ENCODE assay signal across 8 mouse cellular contexts in genomic region chr2:126707438-126707779, GRCm38 (mm10). TPM values are rescaled to one million over a fixed set of nuclear protein-coding genes. Genes with fewer than 3 reads are reported as not detected.
DNase-seq lines count a peak whose midpoint lies in the region; ATAC-seq and TF ChIP-seq lines count a peak whose summit lies in the region.

No protein-coding gene starts in this region.

- H3K27ac ChIP-seq in kidney, postnatal 0 days, result peak overlapping the region; percentile 86
- 0 out of 2 replicates have a peak overlapping the region, but pooled peaks have one; percentile 47 for H3K27ac ChIP-seq in embryonic facial prominence, embryonic 11.5 days (replicated peaks; ENCODE audit: low read depth, low read length)
- peak overlapping the region; percentile 70 for H3K27ac ChIP-seq in intestine, postnatal 0 days (ENCODE audit: low read depth, low read length)
- peak overlapping the region; percentile 67 for H3K27ac ChIP-seq in neural tube, embryonic 12.5 days

- WGBS in kidney, postnatal 0 days, result under 1% methylated on average over 23 of the region's 23 CpGs
- under 1% methylated on average over 21 of the region's 23 CpGs for WGBS in embryonic facial prominence, embryonic 11.5 days
- under 1% methylated on average over 23 of the region's 23 CpGs for WGBS in intestine, postnatal 0 days
- WGBS in neural tube, embryonic 12.5 days, result under 1% methylated on average over 23 of the region's 23 CpGs

- H3K27me3 ChIP-seq in kidney, postnatal 0 days (ENCODE audit: insufficient read depth, low read length), result no peaks in the 10 kb centered on the region; the same call in 1 of the 2 replicates
- H3K27me3 ChIP-seq in embryonic facial prominence, embryonic 11.5 days (ENCODE audit: control insufficient read depth, insufficient read depth, low read length), result no peaks in the 10 kb centered on the region
- no peaks in the 10 kb centered on the region for H3K27me3 ChIP-seq in intestine, postnatal 0 days (replicated peaks; ENCODE audit: control insufficient read depth, insufficient read depth, low read length)
- H3K27me3 ChIP-seq in neural tube, embryonic 12.5 days (replicated peaks), result no peaks in the 10 kb centered on the region

- peak; percentile 88 for ATAC-seq in kidney, postnatal 0 days (replicated peaks; ENCODE audit: low FRiP score, low read depth)
- ATAC-seq in embryonic facial prominence, embryonic 11.5 days (replicated peaks; ENCODE audit: insufficient number of reproducible peaks, low FRiP score, low TSS enrichment, low read depth), result peak; percentile 89
- ATAC-seq in intestine, postnatal 0 days, result peak; percentile 81
- ATAC-seq in neural tube, embryonic 12.5 days (ENCODE audit: low FRiP score, low read depth), result peak; percentile 86

- H3K4me2 ChIP-seq in kidney, postnatal 0 days (ENCODE audit: low read length), result peak overlapping the region; percentile 76
- H3K4me2 ChIP-seq in embryonic facial prominence, embryonic 11.5 days (ENCODE audit: low read depth, low read length), result peak overlapping the region; percentile 48
- H3K4me2 ChIP-seq in intestine, postnatal 0 days (replicated peaks; ENCODE audit: low read depth), result peak overlapping the region; percentile 66
- peak overlapping the region; percentile 63 for H3K4me2 ChIP-seq in neural tube, embryonic 12.5 days (replicated peaks)

- H3K9me3 ChIP-seq in kidney, postnatal 0 days (replicated peaks; ENCODE audit: low read length), result no peaks in the 10 kb centered on the region
- no peaks in the 10 kb centered on the region for H3K9me3 ChIP-seq in embryonic facial prominence, embryonic 11.5 days (replicated peaks; ENCODE audit: control insufficient read depth, low read length)
- no peaks in the 10 kb centered on the region for H3K9me3 ChIP-seq in intestine, postnatal 0 days (ENCODE audit: control insufficient read depth)
- H3K9me3 ChIP-seq in neural tube, embryonic 12.5 days, result no peaks in the 10 kb centered on the region

- TF ChIP-seq CTCF in kidney, postnatal 0 days (IDR thresholded peaks at IDR 0.05; ENCODE audit: low read depth), result no peak
- no peak for TF ChIP-seq CTCF in intestine, postnatal 0 days (IDR thresholded peaks at IDR 0.05; ENCODE audit: low read depth)

- peak overlapping the region; percentile 79 for H3K9ac ChIP-seq in kidney, postnatal 0 days (ENCODE audit: low read depth, low read length)
- peak overlapping the region; percentile 91 for H3K9ac ChIP-seq in embryonic facial prominence, embryonic 11.5 days (replicated peaks; ENCODE audit: low read length)
- H3K9ac ChIP-seq in intestine, postnatal 0 days (ENCODE audit: low read depth, low read length), result peak overlapping the region; percentile 79
- H3K9ac ChIP-seq in neural tube, embryonic 12.5 days, result peak overlapping the region; percentile 80

- peak overlapping the region; percentile 86 for H3K4me3 ChIP-seq in kidney, postnatal 0 days (replicated peaks; ENCODE audit: low read depth, low read length)
- peak overlapping the region; percentile 89 for H3K4me3 ChIP-seq in embryonic facial prominence, embryonic 11.5 days (ENCODE audit: low read depth, low read length)
- peak overlapping the region; percentile 82 for H3K4me3 ChIP-seq in intestine, postnatal 0 days (ENCODE audit: low read depth, low read length)
- H3K4me3 ChIP-seq in neural tube, embryonic 12.5 days, result peak overlapping the region; percentile 73

- 0 out of 2 replicates have a peak, but pooled peaks cover 8% of the 10 kb centered on the region for H3K4me1 ChIP-seq in kidney, postnatal 0 days (replicated peaks; ENCODE audit: insufficient read depth, low read length)
- H3K4me1 ChIP-seq in embryonic facial prominence, embryonic 11.5 days (ENCODE audit: control insufficient read depth, insufficient read depth, low read length), result no peaks in the 10 kb centered on the region
- H3K4me1 ChIP-seq in intestine, postnatal 0 days (replicated peaks; ENCODE audit: control insufficient read depth, insufficient read depth, low read length), result peaks cover 3% of the 10 kb centered on the region; the same call in 1 of the 2 replicates
- H3K4me1 ChIP-seq in neural tube, embryonic 12.5 days, result peaks cover 9% of the 10 kb centered on the region

- no peak for DNase-seq in kidney, postnatal 0 days (ENCODE audit: low spot score)
- no peak for DNase-seq in kidney, adult 8-10 months
- DNase-seq in embryonic facial prominence, embryonic 11.5 days (ENCODE audit: low spot score), result no peak
- DNase-seq in cerebellum, postnatal 14 days, result no peak
- DNase-seq in spleen, adult 18-20 months, result no peak
- no peak for DNase-seq in kidney, postnatal 10 days

- H3K36me3 ChIP-seq in kidney, postnatal 0 days (ENCODE audit: insufficient read depth, low read length), result no peaks in the 10 kb centered on the region
- H3K36me3 ChIP-seq in embryonic facial prominence, embryonic 11.5 days (replicated peaks; ENCODE audit: control insufficient read depth, insufficient read depth, low read depth, low read length), result no peaks in the 10 kb centered on the region
- H3K36me3 ChIP-seq in intestine, postnatal 0 days (ENCODE audit: control insufficient read depth, insufficient read depth), result no peaks in the 10 kb centered on the region
- H3K36me3 ChIP-seq in neural tube, embryonic 12.5 days, result no peaks in the 10 kb centered on the region; the same call in 1 of the 2 replicates

RNA-seq across cellular contexts. Expression of gene Usp8, which starts 0.3 kb away (rescaled TPM):
- polyA plus RNA-seq in kidney, postnatal 0 days (2015; fragmentation: Nextera tagmentation; extraction: Ambion mirVana), result 35.7 and 42.1 TPM in 2 replicates
- 48.6 and 52.5 TPM in 2 replicates for polyA plus RNA-seq in embryonic facial prominence, embryonic 11.5 days (2014; fragmentation: Nextera tagmentation; extraction: Ambion mirVana)
- polyA plus RNA-seq in intestine, postnatal 0 days (2015; fragmentation: Nextera tagmentation; extraction: Ambion mirVana), result 17.7 and 18.0 TPM in 2 replicates
- polyA plus RNA-seq in neural tube, embryonic 12.5 days (2016; fragmentation: Nextera tagmentation; extraction: Ambion mirVana), result 36.5 and 38.6 TPM in 2 replicates

RNA-seq across cellular contexts. Expression of gene Gabpb1, which starts 31.3 kb away (rescaled TPM):
- 36.7 and 40.7 TPM in 2 replicates for polyA plus RNA-seq in kidney, postnatal 0 days (2015; fragmentation: Nextera tagmentation; extraction: Ambion mirVana)
- polyA plus RNA-seq in embryonic facial prominence, embryonic 11.5 days (2014; fragmentation: Nextera tagmentation; extraction: Ambion mirVana), result 99.0 and 104 TPM in 2 replicates
- 13.8 and 14.7 TPM in 2 replicates for polyA plus RNA-seq in intestine, postnatal 0 days (2015; fragmentation: Nextera tagmentation; extraction: Ambion mirVana)
- polyA plus RNA-seq in neural tube, embryonic 12.5 days (2016; fragmentation: Nextera tagmentation; extraction: Ambion mirVana), result 64.6 and 66.3 TPM in 2 replicates
